Mouse (Mus musculus) bone marrow, adult 2 months (tissue): ENCODE results near the gene Cul5.

Experiments used
- CTCF ChIP-seq: fragments of 200-500 bp; IDR thresholded peaks from 2 replicates; pipeline ENCODE4 v1.5.1; 2011; ENCODE audit warnings: low read length, control low read depth; ENCODE audit not compliant: control insufficient read depth, insufficient read depth
- POLR2A ChIP-seq: fragments of 200-500 bp; IDR thresholded peaks from 2 replicates; pipeline ENCODE4 v1.6.1; 2011; ENCODE audit warnings: low read depth, mild to moderate bottlenecking, control low read depth, low read length, borderline replicate concordance; ENCODE audit not compliant: control insufficient read depth

GRCm38 (mm10) chr9:53603384-53603783 is 66.4 kb downstream of the Cul5 start:
- TF ChIP-seq POLR2A (no peak), CTCF (no peak)
